Mouse (Mus musculus) intestine, embryonic 14.5 days (tissue): ENCODE measurements around the gene Gpatch2. TPM values are rescaled to one million over a fixed set of nuclear protein-coding genes. Genes with fewer than 3 reads are reported as not detected.

Source experiments
- ATAC-seq: fragments of 200-750 bp; cut with Nextera tagmentation; replicated peaks from 2 replicates; pipeline ENCODE4 v1.8.0; 2017; ENCODE audit warnings: low read depth, moderate number of reproducible peaks, moderate TSS enrichment, moderate library complexity; ENCODE audit not compliant: low FRiP score, low TSS enrichment
- DNase-seq: peaks from one replicate; pipeline ENCODE4 v3.0.0-alpha.2; 2018; ENCODE audit warnings: low spot score
- H3K27ac ChIP-seq: fragments of 300-500 bp; sonication (generic); 2 replicates; pipeline ENCODE4 v1.5.1; 2014; ENCODE audit warnings: low read depth, mild to moderate bottlenecking, control low read depth
- H3K27me3 ChIP-seq: fragments of 300-500 bp; sonication (generic); replicated peaks from 2 replicates; pipeline ENCODE4 v1.6.1; 2014; ENCODE audit warnings: low read length, control low read depth; ENCODE audit not compliant: control insufficient read depth, insufficient read depth
- H3K36me3 ChIP-seq: fragments of 300-500 bp; sonication (generic); 2 replicates; pipeline ENCODE4 v1.6.1; 2014; ENCODE audit warnings: low read length, control low read depth; ENCODE audit not compliant: control insufficient read depth, insufficient read depth
- H3K4me1 ChIP-seq: fragments of 300-500 bp; sonication (generic); replicated peaks from 2 replicates; pipeline ENCODE4 v1.6.1; 2014; ENCODE audit warnings: low read length, control low read depth, mixed read lengths; ENCODE audit not compliant: control insufficient read depth, insufficient read depth
- H3K4me2 ChIP-seq: fragments of 300-500 bp; sonication (generic); 2 replicates; pipeline ENCODE4 v1.6.1; 2014; ENCODE audit warnings: low read length
- H3K4me3 ChIP-seq: fragments of 300-500 bp; sonication (generic); 2 replicates; pipeline ENCODE4 v1.5.1; 2014; ENCODE audit warnings: low read depth, low read length, control low read depth, mixed read lengths
- H3K9ac ChIP-seq: fragments of 300-500 bp; sonication (generic); 2 replicates; pipeline ENCODE4 v1.6.1; 2014; ENCODE audit warnings: mild to moderate bottlenecking, low read length
- H3K9me3 ChIP-seq: fragments of 300-500 bp; sonication (generic); 2 replicates; pipeline ENCODE4 v1.6.1; 2016; ENCODE audit warnings: low read length, control low read depth; ENCODE audit not compliant: control insufficient read depth
- WGBS: fragments of 180-500 bp; shearing (Covaris S2); extraction: QIAGEN DNeasy Blood & Tissue Kit; methylation state at CpG from one replicate; pipeline ENCODE4 v1.1.7; 2014; 5-methylcytosine and 5-hydroxymethylcytosine counted together
- polyA plus RNA-seq: library from polyadenylated mRNA; unstranded; fragments of >200 nt; fragmentation: Nextera tagmentation; extraction: Ambion mirVana; gene quantifications from 2 replicates; pipeline ENCODE4 v1.2.1, GENCODE M21; 2014

Gene Gpatch2
- polyA plus RNA-seq, 1 experiment from 2014 or later, result 21.1 TPM

- DNase-seq (no peak), ATAC-seq (no peak)
- no peaks in the 10 kb centered on the region for H3K4me1 ChIP-seq
- no peaks in the 10 kb centered on the region for H3K36me3 ChIP-seq
- no peaks in the 10 kb centered on the region for H3K27me3 ChIP-seq
- no peak overlapping the region for H3K27ac ChIP-seq
- H3K9me3 ChIP-seq, result no peaks in the 10 kb centered on the region
- H3K4me2 ChIP-seq, result no peak overlapping the region
- WGBS, result 68% methylated on average over 6 of the region's 6 CpGs
- H3K9ac ChIP-seq, result no peak overlapping the region
- no peak overlapping the region for H3K4me3 ChIP-seq
Measured at GRCm38 (mm10) chr1:187373506-187373905, 158.2 kb downstream of the Gpatch2 start.

DNA sequence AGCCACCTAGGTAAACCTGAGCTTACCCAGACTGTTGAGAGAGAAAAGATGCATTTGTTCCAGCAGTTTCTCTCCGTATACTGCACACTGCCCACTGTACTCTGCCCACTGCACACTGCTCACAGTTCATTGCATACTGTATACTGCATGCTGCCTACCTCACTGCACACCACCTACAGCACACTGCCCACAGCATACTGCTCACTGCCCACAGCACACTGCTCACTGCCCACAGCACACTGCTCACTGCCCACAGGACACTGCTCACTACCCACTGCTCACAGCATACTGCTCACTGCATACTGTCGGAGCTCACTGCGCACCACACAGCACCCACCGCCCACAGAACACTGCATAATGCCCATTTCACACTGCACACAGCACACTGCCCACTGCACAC, 159.1 kb downstream of the Gpatch2 start:
- Histone ChIP-seq H3K9ac (no peak overlapping the region), H3K27me3 (no peaks in the 10 kb centered on the region), H3K36me3 (no peaks in the 10 kb centered on the region), H3K27ac (no peak overlapping the region), H3K4me2 (no peak overlapping the region), H3K4me1 (no peaks in the 10 kb centered on the region), H3K4me3 (no peak overlapping the region), H3K9me3 (no peaks in the 10 kb centered on the region)
- no peak for DNase-seq
- no peak for ATAC-seq
- WGBS, result 90% methylated on average over 4 of the region's 4 CpGs

GRCm38 (mm10) chr1:187376946-187377671, 161.8 kb downstream of the Gpatch2 start:
- H3K4me3 ChIP-seq, result no peak overlapping the region
- H3K9ac ChIP-seq, result no peak overlapping the region
- WGBS, result 79% methylated on average over 11 of the region's 11 CpGs
- DNase-seq (no peak), ATAC-seq (no peak)
- H3K4me2 ChIP-seq, result no peak overlapping the region
- H3K36me3 ChIP-seq, result no peaks in the 10 kb centered on the region
- no peaks in the 10 kb centered on the region for H3K4me1 ChIP-seq
- no peak overlapping the region for H3K27ac ChIP-seq
- H3K9me3 ChIP-seq, result no peaks in the 10 kb centered on the region
- no peaks in the 10 kb centered on the region for H3K27me3 ChIP-seq

- H3K27ac ChIP-seq, result no peak overlapping the region
- H3K4me2 ChIP-seq, result no peak overlapping the region
- ATAC-seq, result no peak
- WGBS, result 74% methylated on average over 14 of the region's 14 CpGs
- no peaks in the 10 kb centered on the region for H3K27me3 ChIP-seq
- H3K4me3 ChIP-seq, result no peak overlapping the region
- no peak overlapping the region for H3K9ac ChIP-seq
- H3K9me3 ChIP-seq, result no peaks in the 10 kb centered on the region
- no peak for DNase-seq
- no peaks in the 10 kb centered on the region for H3K4me1 ChIP-seq
- H3K36me3 ChIP-seq, result no peaks in the 10 kb centered on the region
Measured at GRCm38 (mm10) chr1:187377865-187378524, 162.7 kb downstream of the Gpatch2 start.

GRCm38 (mm10) chr1:187389476-187389875, 174.2 kb downstream of the Gpatch2 start:
- Histone ChIP-seq H3K36me3 (no peaks in the 10 kb centered on the region), H3K4me1 (no peaks in the 10 kb centered on the region), H3K4me3 (no peak overlapping the region), H3K27me3 (no peaks in the 10 kb centered on the region), H3K4me2 (no peak overlapping the region), H3K9ac (no peak overlapping the region), H3K27ac (no peak overlapping the region), H3K9me3 (no peaks in the 10 kb centered on the region)
- whole genome bisulfite sequencing, result 70% methylated on average over 4 of the region's 4 CpGs
- ATAC-seq, result no peak
- no peak for DNase-seq

- H3K27ac ChIP-seq, result no peak overlapping the region
- no peaks in the 10 kb centered on the region for H3K9me3 ChIP-seq
- H3K36me3 ChIP-seq, result no peaks in the 10 kb centered on the region
- no peaks in the 10 kb centered on the region for H3K4me1 ChIP-seq
- no peaks in the 10 kb centered on the region for H3K27me3 ChIP-seq
- no peak overlapping the region for H3K9ac ChIP-seq
- no peak overlapping the region for H3K4me2 ChIP-seq
- DNase-seq (no peak), ATAC-seq (no peak)
- 90% methylated on average over 9 of the region's 9 CpGs for WGBS
- H3K4me3 ChIP-seq, result no peak overlapping the region
Measured at GRCm38 (mm10) chr1:187400834-187401233, 185.5 kb downstream of the Gpatch2 start.

Other genes starting within 250 kb of the Gpatch2 start
- gene D1Pas1, start 248.1 kb upstream of the Gpatch2 start, polyA plus RNA-seq, result 0.11 and 0.12 TPM in 2 replicates
- 0.60 and 0.66 TPM in 2 replicates for gene Spata17, start within 50 bp of the Gpatch2 start, polyA plus RNA-seq